In genomic region chrX:12080904-12081740, GRCm38 (mm10) we compare ENCODE assay signal across 7 mouse cellular contexts.
DNase-seq lines count a peak whose midpoint lies in the region; ATAC-seq and TF ChIP-seq lines count a peak whose summit lies in the region.

No protein-coding gene starts in this region.

- WGBS in embryonic facial prominence, embryonic 11.5 days, result under 1% methylated on average over 41 of the region's 61 CpGs
- WGBS in hindbrain, embryonic 10.5 days, result 3% methylated on average over 61 of the region's 61 CpGs
- 3% methylated on average over 43 of the region's 61 CpGs for WGBS in limb, embryonic 14.5 days
- WGBS in midbrain, embryonic 15.5 days, result 4% methylated on average over 61 of the region's 61 CpGs

- no peak overlapping the region for H3K27ac ChIP-seq in ES-E14 (ENCODE audit: insufficient read depth, low read depth, low read length, poor library complexity, severe bottlenecking)
- H3K27ac ChIP-seq in embryonic facial prominence, embryonic 11.5 days (replicated peaks; ENCODE audit: low read depth, low read length), result peak overlapping the region; percentile 81
- peak overlapping the region; percentile 93 for H3K27ac ChIP-seq in hindbrain, embryonic 10.5 days
- H3K27ac ChIP-seq in limb, embryonic 14.5 days (replicated peaks; ENCODE audit: low read depth, low read length), result peak overlapping the region; percentile 48; the same call in 1 of the 2 replicates
- peak overlapping the region; percentile 90 for H3K27ac ChIP-seq in midbrain, embryonic 15.5 days
- peak overlapping the region; percentile 26; the same call in 1 of the 2 replicates for H3K27ac ChIP-seq in testis, adult 2 months (ENCODE audit: control insufficient read depth, insufficient read depth, low read depth, low read length)

- peak overlapping the region; percentile 54 for H3K9ac ChIP-seq in ES-E14 (ENCODE audit: insufficient read depth, low read depth, low read length, poor library complexity, severe bottlenecking)
- peak overlapping the region; percentile 50 for H3K9ac ChIP-seq in embryonic facial prominence, embryonic 11.5 days (replicated peaks; ENCODE audit: low read length)
- H3K9ac ChIP-seq in limb, embryonic 14.5 days (ENCODE audit: low read depth, low read length, severe bottlenecking), result peak overlapping the region; percentile 68
- H3K9ac ChIP-seq in midbrain, embryonic 15.5 days, result peak overlapping the region; percentile 74

- peak; percentile 16; the same call in 1 of the 2 replicates for ATAC-seq in embryonic facial prominence, embryonic 11.5 days (replicated peaks; ENCODE audit: insufficient number of reproducible peaks, low FRiP score, low TSS enrichment, low read depth)
- ATAC-seq in limb, embryonic 14.5 days (ENCODE audit: low FRiP score, low read depth), result peak; percentile 8; the same call in 1 of the 2 replicates
- ATAC-seq in midbrain, embryonic 15.5 days (replicated peaks), result peak; percentile 30

- peak; percentile 69 for DNase-seq in CD4-positive, CD25-positive, alpha-beta regulatory T cell, adult 2 months (ENCODE audit: low read depth, low spot score)
- no peak for DNase-seq in ES-E14 (ENCODE audit: low read depth, low spot score)
- DNase-seq in embryonic facial prominence, embryonic 11.5 days (ENCODE audit: low spot score), result peak; percentile 60
- DNase-seq in hindbrain, embryonic 10.5 days (ENCODE audit: low spot score), result peak; percentile 68
- no peak for DNase-seq in limb, embryonic 14.5 days (ENCODE audit: low spot score)

- H3K36me3 ChIP-seq in ES-E14 (ENCODE audit: control insufficient read depth, insufficient read depth, low read length, poor library complexity, severe bottlenecking), result no peaks in the 10 kb centered on the region
- no peaks in the 10 kb centered on the region for H3K36me3 ChIP-seq in embryonic facial prominence, embryonic 11.5 days (replicated peaks; ENCODE audit: control insufficient read depth, insufficient read depth, low read depth, low read length)
- no peaks in the 10 kb centered on the region for H3K36me3 ChIP-seq in hindbrain, embryonic 10.5 days
- H3K36me3 ChIP-seq in limb, embryonic 14.5 days (ENCODE audit: control insufficient read depth, insufficient read depth, low read length), result no peaks in the 10 kb centered on the region
- H3K36me3 ChIP-seq in midbrain, embryonic 15.5 days (replicated peaks), result no peaks in the 10 kb centered on the region
- H3K36me3 ChIP-seq in testis, adult 2 months (ENCODE audit: control insufficient read depth, insufficient read depth, low read length), result no peaks in the 10 kb centered on the region

- peaks cover 0 to 4% of the 10 kb centered on the region in 2 experiments; a peak in 1 of 4 replicates for H3K4me1 ChIP-seq in ES-E14 (ENCODE audit: control insufficient read depth in 2 of 2, insufficient read depth in 2 of 2, low read length in 2 of 2, poor library complexity in 1 of 2)
- H3K4me1 ChIP-seq in embryonic facial prominence, embryonic 11.5 days (ENCODE audit: control insufficient read depth, insufficient read depth, low read length), result no peaks in the 10 kb centered on the region; the same call in 1 of the 2 replicates
- peaks cover 67% of the 10 kb centered on the region for H3K4me1 ChIP-seq in hindbrain, embryonic 10.5 days (replicated peaks)
- H3K4me1 ChIP-seq in limb, embryonic 14.5 days (ENCODE audit: control insufficient read depth, insufficient read depth, low read length), result peaks cover 13% of the 10 kb centered on the region; the same call in 1 of the 2 replicates
- peaks cover 26% of the 10 kb centered on the region for H3K4me1 ChIP-seq in midbrain, embryonic 15.5 days
- peaks cover 29% of the 10 kb centered on the region for H3K4me1 ChIP-seq in testis, adult 2 months (ENCODE audit: control insufficient read depth, insufficient read depth, low read length)

- no peak for TF ChIP-seq CTCF in testis, adult 2 months (IDR thresholded peaks at IDR 0.05; ENCODE audit: control insufficient read depth, insufficient read depth, insufficient replicate concordance, low read depth, low read length)

- in situ Hi-C loops in ES-E14 (cut with MboI; ENCODE audit: low sequenced_read_pairs in 2 of 2, unreplicated experiment in 2 of 2), result loop anchor here (10.0 to 25.0 kb wide), 3 partner anchors 54 to 444 kb away; no protein-coding TSS in a partner anchor

- H3K27me3 ChIP-seq in embryonic facial prominence, embryonic 11.5 days (ENCODE audit: control insufficient read depth, insufficient read depth, low read length), result peaks cover 64% of the 10 kb centered on the region
- H3K27me3 ChIP-seq in hindbrain, embryonic 10.5 days (ENCODE audit: insufficient read depth, poor library complexity, severe bottlenecking), result peaks cover 100% of the 10 kb centered on the region
- peaks cover 45% of the 10 kb centered on the region for H3K27me3 ChIP-seq in limb, embryonic 14.5 days (ENCODE audit: control insufficient read depth, insufficient read depth, low read length)
- H3K27me3 ChIP-seq in midbrain, embryonic 15.5 days (replicated peaks), result peaks cover 45% of the 10 kb centered on the region
- no peaks in the 10 kb centered on the region for H3K27me3 ChIP-seq in testis, adult 2 months (ENCODE audit: control insufficient read depth, insufficient read depth, low read length)

- H3K9me3 ChIP-seq in ES-E14 (ENCODE audit: control insufficient read depth, insufficient read depth, low read depth, low read length), result no peaks in the 10 kb centered on the region
- H3K9me3 ChIP-seq in embryonic facial prominence, embryonic 11.5 days (replicated peaks; ENCODE audit: control insufficient read depth, low read length), result no peaks in the 10 kb centered on the region
- no peaks in the 10 kb centered on the region; the same call in 1 of the 2 replicates for H3K9me3 ChIP-seq in hindbrain, embryonic 10.5 days
- no peaks in the 10 kb centered on the region for H3K9me3 ChIP-seq in limb, embryonic 14.5 days (ENCODE audit: control insufficient read depth, low read length)
- no peaks in the 10 kb centered on the region for H3K9me3 ChIP-seq in midbrain, embryonic 15.5 days

- no peak for TF ChIP-seq POLR2A in limb, embryonic 14.5 days (IDR thresholded peaks at IDR 0.05; ENCODE audit: borderline replicate concordance, extremely low read depth, insufficient read depth, insufficient read length)
- no peak for TF ChIP-seq POLR2A in testis, adult 2 months (IDR thresholded peaks at IDR 0.05; ENCODE audit: control insufficient read depth, low read depth, low read length)

- H3K4me2 ChIP-seq in embryonic facial prominence, embryonic 11.5 days (ENCODE audit: low read depth, low read length), result peak overlapping the region; percentile 81
- peak overlapping the region; percentile 80 for H3K4me2 ChIP-seq in limb, embryonic 14.5 days (replicated peaks; ENCODE audit: low read depth, low read length, severe bottlenecking)
- H3K4me2 ChIP-seq in midbrain, embryonic 15.5 days, result peak overlapping the region; percentile 70

- H3K4me3 ChIP-seq in ES-E14 (ENCODE audit: insufficient read depth in 1 of 2, low read depth in 1 of 2, low read length in 2 of 2, poor library complexity in 1 of 2, severe bottlenecking in 1 of 2), result peak overlapping the region; percentile 62 to 69
- H3K4me3 ChIP-seq in embryonic facial prominence, embryonic 11.5 days (ENCODE audit: low read depth, low read length), result peak overlapping the region; percentile 61
- H3K4me3 ChIP-seq in hindbrain, embryonic 10.5 days, result peak overlapping the region; percentile 69
- peak overlapping the region; percentile 59 for H3K4me3 ChIP-seq in limb, embryonic 14.5 days (replicated peaks; ENCODE audit: low read length)
- peak overlapping the region; percentile 61 for H3K4me3 ChIP-seq in midbrain, embryonic 15.5 days
- H3K4me3 ChIP-seq in testis, adult 2 months (ENCODE audit: control insufficient read depth, low read depth, low read length), result peak overlapping the region; percentile 77

TF ChIP-seq in ES-E14, 5 proteins besides CTCF, POLR2A, EP300 and RAD21:
- TF ChIP-seq HCFC1 (IDR thresholded peaks at IDR 0.05; ENCODE audit: borderline replicate concordance, insufficient read depth, low read length) (no peak), CHD2 (IDR thresholded peaks at IDR 0.05; ENCODE audit: low read depth, low read length) (no peak), ZNF384 (IDR thresholded peaks at IDR 0.05; ENCODE audit: low read depth, low read length) (no peak)
TF ChIP-seq in ES-E14: peak in this region for 0.

Comparison
In these comparisons a context has a peak if more than half of its experiments do, and no peak if none do; other contexts are left out.
1. DNase-seq: peak in CD4-positive, CD25-positive, alpha-beta regulatory T cell, adult 2 months (single experiment), embryonic facial prominence, embryonic 11.5 days (single experiment) and hindbrain, embryonic 10.5 days (single experiment); none in ES-E14 (single experiment) and limb, embryonic 14.5 days (single experiment).
2. Peak in every context shown above with its lines, with median percentiles within 50 percentile points of each other: H3K4me3 ChIP-seq, H3K9ac ChIP-seq, ATAC-seq and H3K4me2 ChIP-seq.